Mouse (Mus musculus) right cerebral cortex, postnatal 4 days (tissue): Measurements from ENCODE around the gene Ear6.

Source experiments
- DNase-seq: peaks from one replicate; pipeline ENCODE4 v3.0.0-alpha.2; 2022

Gene Ear6

GRCm38 (mm10) chr14:51895071-51895470 is 41.6 kb downstream of the Ear6 start:
- no peak for DNase-seq

- no peak for DNase-seq
Observed at GRCm38 (mm10) chr14:51896019-51896418, 42.5 kb downstream of the Ear6 start.

GRCm38 (mm10) chr14:51896539-51897170 is 43.2 kb downstream of the Ear6 start:
- no peak for DNase-seq

GRCm38 (mm10) chr14:51899351-51899750 is 45.9 kb downstream of the Ear6 start:
- DNase-seq: no peak

- DNase-seq: peak; percentile 89
Observed at GRCm38 (mm10) chr14:51902806-51903710, 49.6 kb downstream of the Ear6 start.

- DNase-seq: no peak
Observed at GRCm38 (mm10) chr14:51903782-51904181, 50.3 kb downstream of the Ear6 start.
